Mouse (Mus musculus) intestine, postnatal 0 days (tissue): ENCODE results near the gene Trabd2b. TPM values are rescaled to one million over a fixed set of nuclear protein-coding genes. Genes with fewer than 3 reads are reported as not detected.

Source experiments
- ATAC-seq: fragments of 200-750 bp; cut with Nextera tagmentation; 2 replicates; pipeline ENCODE4 v1.8.0; 2017; ENCODE audit warnings: mild to moderate bottlenecking, moderate TSS enrichment, moderate library complexity
- H3K27ac ChIP-seq: fragments of 300-500 bp; sonication (generic); 2 replicates; pipeline ENCODE4 v1.5.1; 2014; ENCODE audit warnings: mild to moderate bottlenecking, low read depth, low read length, moderate library complexity
- H3K27me3 ChIP-seq: fragments of 300-500 bp; sonication (generic); replicated peaks from 2 replicates; pipeline ENCODE4 v1.6.1; 2014; ENCODE audit warnings: low read length, mixed read lengths; ENCODE audit not compliant: control insufficient read depth, insufficient read depth
- H3K36me3 ChIP-seq: fragments of 300-500 bp; sonication (generic); 2 replicates; pipeline ENCODE4 v1.6.1; 2014; ENCODE audit warnings: mild to moderate bottlenecking, moderate library complexity; ENCODE audit not compliant: control insufficient read depth, insufficient read depth
- H3K4me1 ChIP-seq: fragments of 300-500 bp; sonication (generic); replicated peaks from 2 replicates; pipeline ENCODE4 v1.6.1; 2014; ENCODE audit warnings: antibody characterized with exemption, low read length, mixed read lengths; ENCODE audit not compliant: control insufficient read depth, insufficient read depth
- H3K4me2 ChIP-seq: fragments of 300-500 bp; sonication (generic); replicated peaks from 2 replicates; pipeline ENCODE4 v1.6.1; 2014; ENCODE audit warnings: low read depth, mild to moderate bottlenecking, moderate library complexity
- H3K4me3 ChIP-seq: fragments of 300-500 bp; sonication (generic); 2 replicates; pipeline ENCODE4 v1.5.1; 2014; ENCODE audit warnings: low read depth, low read length
- H3K9ac ChIP-seq: fragments of 300-500 bp; sonication (generic); 2 replicates; pipeline ENCODE4 v1.6.1; 2014; ENCODE audit warnings: mild to moderate bottlenecking, low read depth, low read length
- H3K9me3 ChIP-seq: fragments of 300-500 bp; sonication (generic); 2 replicates; pipeline ENCODE4 v1.6.1; 2016; ENCODE audit warnings: mixed run types; ENCODE audit not compliant: control insufficient read depth
- CTCF ChIP-seq: sonication (generic); IDR thresholded peaks from 2 replicates; pipeline ENCODE4 v1.5.1; 2016; ENCODE audit warnings: low read depth, mild to moderate bottlenecking, control low read depth, antibody characterized with exemption, moderate library complexity
- WGBS: fragments of 180-500 bp; shearing (Covaris S2); extraction: QIAGEN DNeasy Blood & Tissue Kit; methylation state at CpG from one replicate; pipeline ENCODE4 v1.1.7; 2014; 5-methylcytosine and 5-hydroxymethylcytosine counted together
- polyA plus RNA-seq: library from polyadenylated mRNA; unstranded; fragments of >200 nt; fragmentation: Nextera tagmentation; extraction: Ambion mirVana; gene quantifications from 2 replicates; pipeline ENCODE4 v1.2.1, GENCODE M21; 2015

Gene Trabd2b
- polyA plus RNA-seq, 1 experiment from 2014 or later = 0.20 TPM

DNA sequence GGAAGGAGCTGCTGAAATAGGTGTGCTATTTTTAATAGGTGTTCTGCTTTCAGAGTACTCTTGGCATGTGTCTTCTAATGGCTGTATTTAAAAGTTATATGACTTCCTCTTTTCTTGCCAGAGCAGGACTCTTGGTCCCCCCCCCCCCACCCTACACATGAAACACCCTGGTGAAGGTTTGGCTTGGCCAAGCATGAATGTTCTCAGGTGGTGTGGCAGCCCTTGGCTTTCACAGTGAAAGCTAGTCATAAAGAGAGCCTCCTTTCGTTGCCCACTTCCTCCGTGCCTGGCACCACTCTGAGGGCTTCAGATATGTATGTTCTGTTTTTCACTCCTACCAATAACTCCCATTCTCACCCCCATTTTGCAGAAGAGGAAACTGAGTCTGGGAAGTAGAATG lies 1.8 kb downstream of the Trabd2b start:
- Histone ChIP-seq H3K36me3 (no peaks in the 10 kb centered on the region), H3K9ac (no peak overlapping the region), H3K4me1 (no peaks in the 10 kb centered on the region), H3K9me3 (no peaks in the 10 kb centered on the region), H3K27me3 (peaks cover 12% of the 10 kb centered on the region), H3K4me3 (no peak overlapping the region), H3K4me2 (no peak overlapping the region), H3K27ac (no peak overlapping the region)
- 91% methylated on average over 2 of the region's 2 CpGs for WGBS
- no peak for ATAC-seq
- no peak for TF ChIP-seq CTCF

DNA sequence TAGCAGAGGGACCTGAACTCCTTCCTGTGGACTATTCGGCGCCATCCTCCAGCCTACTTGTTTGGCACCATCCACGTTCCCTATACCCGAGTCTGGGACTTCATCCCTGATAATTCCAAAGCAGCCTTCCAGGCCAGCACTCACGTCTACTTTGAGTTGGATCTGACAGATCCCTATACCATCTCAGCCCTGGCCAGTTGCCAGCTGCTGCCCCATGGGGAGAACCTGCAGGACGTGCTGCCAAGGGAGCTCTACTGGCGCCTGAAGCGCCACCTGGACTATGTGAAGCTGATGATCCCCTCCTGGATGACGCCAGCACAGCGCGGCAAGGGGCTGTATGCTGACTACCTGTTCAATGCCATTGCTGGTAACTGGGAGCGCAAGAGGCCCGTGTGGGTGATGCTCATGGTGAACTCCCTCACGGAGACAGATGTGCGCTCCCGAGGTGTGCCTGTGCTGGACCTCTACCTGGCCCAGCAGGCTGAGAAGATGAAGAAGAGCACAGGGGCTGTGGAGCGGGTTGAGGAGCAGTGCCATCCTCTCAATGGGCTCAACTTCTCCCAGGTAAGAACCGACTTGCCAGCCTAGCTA lies 2.5 kb downstream of the Trabd2b start:
- H3K27ac ChIP-seq = no peak overlapping the region

DNA sequence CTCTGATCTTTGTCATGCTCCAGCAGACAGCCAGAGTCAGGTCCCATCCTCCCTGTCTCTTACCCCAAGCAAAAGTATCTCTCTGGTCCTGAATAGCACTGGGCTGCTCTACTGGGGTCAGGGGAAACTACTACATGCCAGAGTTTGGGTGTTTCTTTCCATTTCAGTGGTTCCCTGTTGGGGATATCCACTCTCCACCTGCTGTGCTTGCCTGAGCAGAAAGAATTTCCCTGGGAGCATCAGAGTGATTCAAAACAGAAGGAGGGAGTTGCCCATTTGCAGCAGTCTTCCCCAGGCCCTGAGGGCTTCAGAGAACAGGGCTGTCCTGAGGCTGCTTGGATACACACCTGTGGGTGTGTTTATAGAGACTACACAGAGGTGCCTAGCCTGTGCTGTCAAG lies 3.0 kb downstream of the Trabd2b start:
- Histone ChIP-seq H3K4me1 (no peaks in the 10 kb centered on the region), H3K36me3 (no peaks in the 10 kb centered on the region), H3K4me2 (no peak overlapping the region), H3K4me3 (no peak overlapping the region), H3K27me3 (peaks cover 12% of the 10 kb centered on the region), H3K9me3 (no peaks in the 10 kb centered on the region), H3K9ac (no peak overlapping the region), H3K27ac (no peak overlapping the region)
- ATAC-seq = no peak
- no peak for TF ChIP-seq CTCF

More for the DNA sequence above, 2.5 kb downstream of the Trabd2b start:
- no peak for ATAC-seq
- Histone ChIP-seq H3K4me3 (no peak overlapping the region), H3K9me3 (no peaks in the 10 kb centered on the region), H3K4me2 (no peak overlapping the region), H3K9ac (no peak overlapping the region), H3K4me1 (no peaks in the 10 kb centered on the region), H3K27me3 (peaks cover 12% of the 10 kb centered on the region), H3K36me3 (no peaks in the 10 kb centered on the region)
- no peak for TF ChIP-seq CTCF
- WGBS = 90% methylated on average over 18 of the region's 18 CpGs

DNA sequence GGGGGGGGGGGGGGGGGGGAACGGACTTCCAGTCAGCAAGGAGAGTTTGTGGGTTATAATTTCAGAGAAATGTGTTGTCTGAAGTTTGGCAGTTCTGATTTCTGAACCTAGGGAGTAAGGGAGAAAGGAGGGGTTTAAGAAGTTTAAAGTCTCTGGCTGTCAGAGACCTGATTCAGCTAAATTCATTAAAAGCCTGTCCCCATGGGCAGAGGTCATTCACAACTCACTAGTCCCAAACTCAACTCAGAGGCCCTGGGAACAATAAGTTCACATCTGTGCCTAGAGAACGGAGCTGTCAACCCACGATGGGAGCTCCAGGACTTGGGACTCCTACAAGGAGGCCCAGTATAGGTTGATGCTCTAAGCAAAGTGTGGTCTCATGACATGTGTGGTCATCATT lies 3.5 kb downstream of the Trabd2b start:
- no peak for TF ChIP-seq CTCF

DNA sequence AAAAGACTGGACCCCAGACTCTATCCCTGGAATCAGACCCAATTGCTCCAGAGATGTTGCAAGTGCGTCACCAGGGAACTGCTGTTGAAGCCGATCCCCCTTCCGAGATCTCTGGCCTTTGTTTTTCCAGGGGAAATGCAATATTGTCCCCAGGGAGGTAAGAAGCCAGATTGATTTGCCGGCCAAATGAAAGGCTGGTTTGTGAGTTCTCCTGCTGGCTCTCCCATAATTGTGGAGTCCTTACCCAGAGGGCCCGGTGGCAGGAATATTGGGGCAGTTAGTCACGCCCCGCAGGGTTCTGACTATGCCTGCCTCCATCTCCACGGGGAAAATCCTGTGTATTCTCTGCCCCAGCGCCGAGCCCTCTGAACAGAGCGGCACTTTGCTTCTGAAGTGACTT lies 3.9 kb downstream of the Trabd2b start:
- Histone ChIP-seq H3K4me2 (no peak overlapping the region), H3K36me3 (no peaks in the 10 kb centered on the region), H3K27me3 (peaks cover 12% of the 10 kb centered on the region), H3K9ac (no peak overlapping the region), H3K4me3 (no peak overlapping the region), H3K27ac (no peak overlapping the region), H3K4me1 (no peaks in the 10 kb centered on the region), H3K9me3 (no peaks in the 10 kb centered on the region)
- no peak for ATAC-seq
- WGBS = 57% methylated on average over 11 of the region's 11 CpGs
- no peak for TF ChIP-seq CTCF

More for the DNA sequence above, 3.5 kb downstream of the Trabd2b start:
- Histone ChIP-seq H3K4me1 (no peaks in the 10 kb centered on the region), H3K9me3 (no peaks in the 10 kb centered on the region), H3K4me2 (no peak overlapping the region), H3K27ac (no peak overlapping the region), H3K36me3 (no peaks in the 10 kb centered on the region), H3K4me3 (no peak overlapping the region), H3K27me3 (peaks cover 12% of the 10 kb centered on the region), H3K9ac (no peak overlapping the region)
- no peak for ATAC-seq
- WGBS = 71% methylated on average over 3 of the region's 3 CpGs

DNA sequence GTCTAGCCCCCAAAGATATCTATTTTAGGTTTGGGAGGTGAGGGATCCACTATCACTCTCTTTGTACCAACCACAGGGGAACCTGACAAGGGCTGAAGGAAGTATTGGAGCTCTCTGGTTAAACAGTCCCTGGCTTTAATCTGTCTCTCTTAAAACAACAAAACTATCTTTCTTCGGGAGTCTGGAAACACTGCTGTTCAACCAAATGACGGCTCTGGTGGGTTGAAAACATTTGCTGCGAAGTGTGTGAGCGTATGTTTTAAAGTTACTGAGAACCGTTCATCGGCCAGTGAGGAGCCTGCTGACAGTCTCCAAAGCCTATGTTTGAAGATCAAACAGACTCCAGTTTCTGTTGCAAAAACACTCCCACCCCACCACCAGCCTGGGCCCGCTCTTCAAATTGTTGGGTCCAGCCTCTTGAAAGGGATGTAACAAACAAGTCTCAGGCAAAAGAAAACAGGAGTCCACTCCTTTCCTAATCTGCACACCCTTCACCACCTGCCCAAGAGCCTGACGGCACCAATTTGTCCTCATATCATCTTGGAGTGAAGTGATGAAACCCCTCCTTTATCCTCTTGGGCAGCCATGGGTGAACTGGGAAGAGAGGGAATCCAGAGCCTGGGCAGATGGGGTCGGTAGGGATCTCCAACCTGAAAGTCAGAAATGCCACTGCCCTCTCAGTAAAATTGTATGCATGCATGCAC lies 4.6 kb downstream of the Trabd2b start:
- Histone ChIP-seq H3K36me3 (no peaks in the 10 kb centered on the region), H3K9me3 (no peaks in the 10 kb centered on the region), H3K27me3 (peaks cover 12% of the 10 kb centered on the region), H3K9ac (no peak overlapping the region), H3K27ac (no peak overlapping the region), H3K4me2 (no peak overlapping the region), H3K4me3 (no peak overlapping the region), H3K4me1 (no peaks in the 10 kb centered on the region)
- no peak for TF ChIP-seq CTCF
- ATAC-seq = no peak
- 59% methylated on average over 9 of the region's 9 CpGs for WGBS
